Mouse (Mus musculus) ES-CJ7 (cell line): Measurements from ENCODE around the gene Inhbb.

Source experiments
- DNase-seq: peaks from one replicate; pipeline ENCODE4 v3.0.0; 2011; ENCODE audit warnings: low read depth, low spot score

The Inhbb gene

DNA sequence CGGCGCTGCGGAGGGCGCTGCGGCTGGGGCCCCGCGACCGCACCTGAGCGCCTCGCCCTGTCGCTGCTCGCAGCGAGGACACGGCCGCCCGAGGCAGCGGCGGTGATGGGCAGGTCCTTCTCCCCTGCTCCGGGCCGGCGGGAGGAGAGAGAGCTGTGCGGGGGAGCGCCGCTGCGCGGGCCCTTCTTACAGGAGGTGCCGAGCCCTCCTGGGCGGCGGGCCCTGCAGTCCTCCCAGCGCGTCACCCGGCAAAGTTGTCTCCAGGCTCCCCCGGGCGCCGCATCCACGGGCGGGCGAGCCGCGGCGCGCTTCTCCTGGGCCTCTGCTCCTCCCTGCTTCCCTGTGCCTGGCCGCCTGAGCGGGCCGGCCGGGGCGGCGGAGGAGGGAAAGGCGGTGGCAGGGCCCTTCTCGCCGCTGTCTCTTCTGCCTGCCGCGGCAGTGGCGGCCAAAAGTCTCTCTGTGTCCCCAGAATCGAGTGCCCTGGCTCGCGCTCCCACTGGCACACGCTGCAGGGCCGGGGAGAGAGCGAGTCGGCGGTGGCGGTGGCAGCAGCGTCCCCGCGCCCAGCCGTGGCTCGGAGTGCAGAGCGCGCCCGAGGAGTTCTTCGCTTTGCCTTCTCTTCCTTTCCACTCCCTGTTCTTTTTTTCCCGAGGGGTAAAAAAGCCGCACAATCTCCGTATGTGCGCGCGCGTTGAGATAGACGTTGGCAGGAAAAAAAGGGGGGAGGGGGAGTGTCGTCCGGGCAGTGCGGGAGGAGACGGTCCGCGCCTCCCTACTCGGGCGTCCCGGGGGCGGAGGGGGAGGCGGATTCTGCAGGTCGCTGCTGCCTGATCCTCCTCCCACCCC, at the start of gene Inhbb:
Gene Inhbb (minus strand): TSS at position 673 of the 846 bp plus-strand sequence.
- no peak for DNase-seq

DNA sequence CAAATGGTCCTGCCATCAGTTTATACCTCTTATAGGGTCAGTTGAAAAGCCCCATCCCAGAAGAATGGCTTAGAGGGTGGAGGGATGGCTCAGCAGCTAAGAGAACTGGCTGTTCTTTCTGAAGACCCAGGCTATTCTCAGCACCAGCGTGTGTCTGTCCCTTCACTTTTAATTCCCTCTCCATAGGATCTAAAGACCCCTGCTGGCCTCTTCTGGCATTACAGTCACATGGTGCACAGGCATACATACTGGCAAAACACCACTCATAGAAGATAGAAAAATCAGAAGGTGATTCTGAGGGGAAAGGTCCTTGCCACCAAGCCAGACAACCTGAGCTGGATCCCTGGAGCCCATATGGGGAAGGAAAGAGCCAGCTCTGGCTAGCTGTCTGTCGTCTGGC, 41.3 kb upstream of the Inhbb start:
- peak; percentile 83 for DNase-seq

DNA sequence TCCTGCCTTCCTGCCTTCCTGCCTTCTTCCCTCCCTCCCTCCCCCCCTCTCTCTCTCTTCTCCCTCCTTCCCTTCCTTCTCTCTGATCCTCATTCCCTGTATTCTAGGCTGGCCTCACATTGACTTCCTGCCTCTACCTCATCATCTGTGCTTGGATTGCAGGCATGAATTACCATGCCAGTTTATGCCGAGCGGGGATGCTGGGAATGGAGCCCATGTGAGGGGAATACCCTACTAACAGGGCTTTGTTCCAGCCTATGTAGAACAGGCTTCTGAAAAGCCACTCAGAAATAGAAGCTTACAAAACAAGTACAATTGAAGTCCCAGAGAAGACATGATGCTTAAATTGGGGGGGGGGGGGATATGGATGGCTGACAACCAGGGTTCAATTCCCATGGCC, 38.0 kb upstream of the Inhbb start:
- DNase-seq = no peak

DNA sequence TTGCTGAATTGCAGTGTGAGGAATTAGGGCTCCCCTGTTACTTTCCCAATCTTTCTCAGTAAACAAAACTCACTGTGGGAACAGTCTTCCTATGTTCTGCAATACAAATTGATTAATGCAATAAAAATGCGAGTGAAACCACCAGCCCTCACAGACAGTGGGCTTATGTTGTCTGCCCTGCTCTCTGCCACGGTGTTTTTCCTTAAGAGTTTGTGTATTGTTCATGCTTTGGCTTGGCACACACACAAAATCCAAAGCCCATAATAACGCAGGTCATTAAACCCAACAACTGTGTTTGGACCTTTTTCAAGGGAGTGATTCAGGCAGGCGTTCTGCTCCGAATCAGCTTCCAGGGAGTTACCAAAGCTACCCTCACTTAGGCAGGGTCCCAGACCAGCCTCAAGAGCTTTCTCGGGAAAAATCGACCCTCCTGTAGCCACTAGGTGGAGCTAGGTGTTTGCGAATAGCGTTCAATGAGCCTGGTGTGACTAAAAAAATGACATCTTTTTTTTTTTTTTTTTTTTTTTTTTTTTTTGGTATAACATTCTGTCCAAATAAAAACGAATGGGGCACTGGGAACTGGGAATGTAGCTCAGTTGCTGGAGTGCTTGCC, 36.1 kb upstream of the Inhbb start:
- peak; percentile 85 for DNase-seq

DNA sequence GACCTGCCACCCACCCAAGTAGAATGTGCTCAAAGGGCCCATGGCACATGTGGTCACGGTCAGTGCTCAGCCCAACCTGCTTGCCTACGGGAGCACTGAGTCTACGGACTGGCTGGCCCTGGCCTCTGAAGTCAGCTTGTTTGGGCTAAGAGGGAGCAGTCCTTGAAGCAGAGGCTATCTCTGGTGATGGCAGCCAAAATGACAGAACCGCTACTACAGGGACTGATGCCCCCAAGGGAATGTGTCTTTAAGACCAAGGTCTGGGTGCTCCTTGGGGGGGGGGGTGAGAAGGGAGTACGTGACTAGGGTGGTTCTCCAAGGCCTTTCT, 35.4 kb upstream of the Inhbb start:
- DNase-seq = no peak

DNA sequence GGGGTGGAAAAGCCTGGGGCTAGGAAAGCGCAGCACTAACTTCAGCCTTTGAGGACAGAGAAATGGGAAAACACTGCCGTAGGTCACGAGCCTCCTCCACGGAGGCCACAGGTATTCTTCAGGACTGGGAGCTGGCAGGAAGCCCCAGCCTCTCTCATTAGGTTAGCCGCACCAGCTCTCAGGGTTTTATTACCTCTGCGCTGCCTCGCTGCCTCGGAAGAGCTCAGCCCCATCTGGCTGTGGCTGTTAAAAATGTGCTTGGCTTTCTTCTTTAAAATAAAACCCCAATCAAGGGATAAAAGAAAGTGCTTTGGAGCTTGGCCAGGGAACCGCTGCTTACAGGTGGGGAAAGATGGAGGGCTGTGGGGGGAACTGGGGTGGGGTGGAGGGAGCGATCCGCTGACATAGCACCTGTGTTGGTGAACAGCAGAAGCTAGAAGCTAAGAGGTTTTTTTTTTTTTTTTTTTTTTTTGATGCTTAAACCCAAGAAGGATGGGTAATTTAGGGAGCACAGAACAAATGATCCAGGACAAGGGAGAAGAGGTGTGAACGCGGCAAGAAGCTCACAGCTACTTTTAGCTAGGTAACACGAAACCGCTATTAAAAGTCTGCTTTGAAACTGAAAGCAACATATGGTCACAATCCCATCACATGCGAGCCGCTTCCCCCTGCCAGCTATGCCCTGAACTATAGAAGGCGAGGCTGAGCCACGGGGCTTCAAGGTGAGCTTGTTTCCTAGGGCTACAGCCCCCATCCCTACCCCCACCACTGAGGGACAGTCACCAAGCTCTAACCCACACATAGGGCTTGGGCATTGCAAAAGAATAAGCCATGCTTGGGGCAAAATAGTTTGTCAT, 34.9 kb upstream of the Inhbb start:
- no peak for DNase-seq

DNA sequence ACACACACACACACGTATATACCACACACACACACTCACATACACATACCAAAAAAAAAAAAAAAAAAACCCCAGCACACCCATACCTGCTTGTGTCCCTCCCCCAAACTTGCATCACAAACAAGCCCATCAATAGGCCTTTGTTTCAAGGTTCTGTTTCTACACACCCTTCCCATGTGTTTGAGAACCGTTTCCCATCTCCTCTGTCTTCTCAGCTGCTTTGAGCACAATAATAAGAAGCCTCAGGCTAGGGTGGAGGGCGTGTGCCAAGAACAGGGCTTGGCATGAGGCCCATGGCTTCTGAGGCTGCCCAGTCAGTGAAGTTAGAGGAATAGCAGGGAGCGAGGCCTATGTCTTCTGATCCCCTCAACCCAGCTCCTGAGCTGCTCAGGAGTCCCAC, 31.7 kb upstream of the Inhbb start:
- DNase-seq = peak; percentile 92

DNA sequence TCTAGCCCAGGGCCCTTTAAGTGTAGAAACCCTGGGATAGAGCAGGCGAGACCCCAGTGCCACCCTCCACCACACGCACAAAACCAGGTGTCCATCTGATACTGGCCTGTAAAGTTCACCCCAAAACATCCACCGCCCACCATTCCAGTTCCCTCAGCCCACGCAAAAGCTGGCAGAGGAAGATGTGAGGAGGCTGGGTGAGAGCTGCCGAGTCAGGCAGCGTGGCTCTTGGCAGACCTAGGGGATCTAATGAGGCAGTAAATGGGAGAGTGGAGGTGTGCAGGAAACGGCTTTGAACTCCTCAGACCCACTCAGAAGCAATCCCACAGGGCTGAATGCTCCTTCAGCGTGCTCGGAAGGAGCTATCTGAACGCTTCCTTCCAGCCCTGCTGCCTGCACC, 29.4 kb upstream of the Inhbb start:
- DNase-seq = no peak

DNA sequence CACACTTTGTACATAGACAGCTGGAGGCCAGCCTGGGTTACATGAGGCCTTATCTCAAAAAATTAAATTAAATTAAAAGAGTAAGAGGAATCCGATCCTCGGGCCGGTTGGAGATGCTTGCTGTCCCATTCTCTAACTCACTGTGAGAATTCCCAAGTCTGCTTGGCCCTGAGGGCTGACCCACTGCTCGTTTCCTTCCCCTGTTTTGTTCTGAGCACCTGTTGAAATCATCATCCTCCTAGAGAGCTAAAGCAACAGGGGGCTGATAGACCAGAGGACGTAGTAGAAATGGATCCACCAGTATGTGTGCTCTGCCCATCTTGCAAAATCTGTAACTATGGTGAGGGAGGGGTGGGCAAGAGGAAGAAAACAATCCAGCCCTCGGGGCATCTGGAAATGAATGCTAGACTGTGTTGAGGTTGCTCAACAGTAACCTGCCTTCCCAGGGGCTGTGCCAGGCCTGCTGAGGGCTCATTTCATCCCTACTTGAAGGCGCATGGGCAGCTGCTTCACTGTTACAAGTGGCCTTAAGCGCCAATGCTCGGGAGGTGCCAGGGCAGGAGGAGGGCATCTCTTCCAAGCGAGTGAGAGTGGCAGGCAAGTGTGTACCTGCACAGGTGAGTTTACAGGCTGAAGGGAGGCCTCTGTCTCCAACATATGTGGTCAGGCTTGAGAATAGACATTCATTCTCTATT, 28.8 kb upstream of the Inhbb start:
- DNase-seq = no peak

DNA sequence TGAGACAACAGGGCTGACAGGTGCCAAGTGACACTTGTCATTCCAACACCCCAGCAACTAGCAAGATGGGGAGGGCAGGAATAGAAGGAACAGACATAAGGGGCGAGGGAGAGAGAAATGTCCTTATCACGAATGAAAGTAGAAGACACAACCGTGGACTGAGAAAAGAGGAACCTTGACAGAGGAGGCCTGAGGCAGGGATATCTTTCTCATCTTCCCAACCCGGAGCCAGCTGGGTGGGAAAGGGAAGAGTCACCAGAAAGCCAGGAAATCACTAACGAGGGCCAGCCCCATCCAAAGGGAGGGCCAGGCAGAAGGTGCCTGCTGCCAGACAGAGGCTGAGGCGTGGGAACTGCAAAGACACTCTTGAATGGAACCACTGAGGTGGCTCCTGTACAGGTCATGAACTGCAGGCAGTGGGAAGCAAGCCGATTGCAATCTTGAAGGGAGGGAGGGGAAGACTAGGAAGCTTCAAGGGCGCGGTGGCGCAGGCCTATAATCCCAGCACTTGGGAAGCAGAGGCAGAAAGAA, 24.8 kb upstream of the Inhbb start:
- no peak for DNase-seq

DNA sequence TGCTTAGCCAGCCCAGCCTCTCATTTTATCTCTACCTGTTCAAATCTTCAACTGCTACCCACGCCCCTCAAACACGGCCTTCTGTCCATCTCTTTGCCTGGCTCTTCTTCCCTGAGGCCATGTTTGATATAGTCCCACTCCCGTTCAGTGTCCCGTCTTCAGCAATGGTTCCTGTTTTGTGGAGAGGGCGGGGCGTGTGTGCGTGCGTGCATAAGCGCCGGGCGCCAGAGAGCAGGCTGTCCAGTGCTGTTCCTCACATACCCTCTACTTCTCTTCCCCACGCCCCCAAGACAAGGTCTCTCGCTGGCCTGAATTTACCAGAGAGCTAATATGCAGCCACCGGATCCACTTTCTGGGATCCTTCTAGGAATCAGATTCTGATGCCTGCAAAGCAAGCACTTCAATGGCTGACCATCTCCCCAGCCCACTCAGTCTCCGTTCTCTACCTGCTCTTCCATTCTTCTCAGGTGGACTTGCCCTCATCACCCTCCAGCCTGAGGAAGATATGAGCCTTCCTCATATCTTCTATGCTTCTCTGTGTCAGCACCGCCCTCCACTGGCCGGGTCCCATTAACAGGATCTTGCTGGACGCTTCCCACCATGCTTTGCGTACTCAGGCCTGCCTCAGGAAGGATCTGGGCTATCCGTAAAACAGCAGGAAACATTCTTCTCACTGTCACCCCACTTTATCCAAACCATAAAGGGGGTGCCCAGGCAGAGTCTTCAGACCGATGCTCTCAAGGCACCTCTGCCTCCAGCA, 21.7 kb upstream of the Inhbb start:
- peak; percentile 77 for DNase-seq

DNA sequence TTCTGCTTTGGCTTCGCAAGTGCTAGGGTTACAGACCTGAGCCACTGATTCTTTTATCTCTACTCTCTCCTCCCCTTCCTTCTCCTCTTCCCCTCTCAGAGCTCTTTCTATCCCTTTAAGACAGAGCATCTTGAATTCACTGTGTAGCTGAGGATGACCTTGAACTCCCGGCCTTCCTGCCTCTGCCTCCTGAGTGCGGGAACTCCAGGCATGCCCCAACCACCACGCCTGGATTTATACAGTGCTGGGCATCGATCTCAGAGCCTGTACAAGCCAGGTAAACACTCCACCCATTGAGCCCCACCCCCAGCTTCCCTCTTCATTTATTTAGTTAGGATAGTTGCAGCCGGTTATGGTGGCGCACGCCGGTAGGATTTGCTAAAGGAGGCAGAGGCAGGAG, 20.9 kb upstream of the Inhbb start:
- peak; percentile 90 for DNase-seq

DNA sequence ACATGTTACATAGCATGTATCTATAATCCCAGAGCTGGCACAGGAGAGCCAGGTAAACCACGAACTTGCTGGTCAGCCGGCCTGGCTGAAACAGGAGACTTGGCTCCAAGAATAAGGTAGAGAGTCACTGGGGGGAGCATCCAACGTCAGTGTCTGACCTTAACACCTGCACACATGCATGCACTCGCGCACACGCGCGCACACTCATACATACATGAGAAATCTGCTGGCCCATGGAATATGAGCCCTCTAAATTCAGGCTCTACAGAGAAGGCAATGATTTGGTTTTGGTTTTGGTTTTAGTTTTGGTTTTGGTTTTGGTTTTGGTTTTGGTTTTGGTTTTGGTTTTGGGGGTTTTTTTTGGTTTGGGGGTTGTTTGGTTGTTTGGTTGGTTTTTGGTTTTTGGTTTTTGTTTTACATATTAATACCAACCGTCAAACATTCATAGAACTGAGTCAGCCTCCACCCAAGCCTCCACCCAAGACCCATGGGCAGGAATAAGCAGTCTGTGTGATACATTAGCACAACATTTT, 16.1 kb upstream of the Inhbb start:
- DNase-seq = no peak

DNA sequence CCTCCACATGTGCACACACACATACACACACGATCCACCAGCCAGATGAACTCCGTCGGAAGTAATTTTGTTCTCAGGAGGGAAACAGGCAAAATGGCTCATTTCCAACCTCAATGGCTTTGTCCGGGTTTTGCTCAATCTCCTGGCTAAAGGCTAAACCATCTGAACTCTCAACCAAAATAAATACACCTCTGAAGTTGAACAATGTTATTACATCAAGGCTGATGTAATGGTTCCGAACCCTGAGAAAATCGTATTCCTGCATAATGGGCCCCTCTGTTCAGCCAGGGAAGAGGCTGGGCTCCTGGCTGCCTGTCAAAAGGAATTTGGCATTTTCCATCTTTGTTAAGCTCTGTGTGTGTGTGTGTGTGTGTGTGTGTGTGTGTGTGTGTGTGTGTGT, 15.4 kb upstream of the Inhbb start:
- DNase-seq = no peak

DNA sequence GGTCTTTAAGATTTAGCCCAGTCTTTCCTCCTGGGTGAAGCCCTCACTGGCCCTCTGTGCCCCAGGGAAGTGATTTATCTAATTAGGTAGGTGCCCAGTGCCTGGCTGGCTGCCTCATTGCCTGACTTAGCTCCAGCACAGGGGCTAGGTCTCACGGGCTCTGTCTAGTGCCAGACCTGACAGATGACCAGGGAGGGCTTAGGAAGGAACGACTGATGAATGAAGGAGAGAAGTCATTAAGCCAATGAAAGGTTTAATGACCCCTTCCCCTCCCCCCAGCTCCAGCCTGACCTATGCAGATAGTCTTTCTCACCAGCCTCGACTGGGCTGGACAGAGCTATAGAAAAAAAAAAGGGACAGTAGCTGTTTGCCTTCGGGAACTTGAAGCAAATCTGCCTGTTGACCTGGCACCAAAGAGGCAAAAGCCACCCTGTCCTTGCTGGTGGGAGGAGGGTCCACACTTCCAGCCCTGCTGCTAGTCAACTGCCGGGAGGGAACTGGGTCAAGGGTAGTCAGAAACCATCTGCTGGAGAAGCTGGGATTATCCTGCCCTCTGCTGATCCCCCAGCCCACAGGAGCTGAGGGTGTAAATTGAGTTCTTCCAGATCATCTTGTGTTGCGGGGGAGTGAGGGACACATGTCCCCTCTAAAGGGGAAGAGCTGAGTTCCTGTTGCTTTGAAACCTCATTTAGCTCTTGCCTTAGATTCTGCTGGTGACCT, 2.3 kb upstream of the Inhbb start:
- no peak for DNase-seq

DNA sequence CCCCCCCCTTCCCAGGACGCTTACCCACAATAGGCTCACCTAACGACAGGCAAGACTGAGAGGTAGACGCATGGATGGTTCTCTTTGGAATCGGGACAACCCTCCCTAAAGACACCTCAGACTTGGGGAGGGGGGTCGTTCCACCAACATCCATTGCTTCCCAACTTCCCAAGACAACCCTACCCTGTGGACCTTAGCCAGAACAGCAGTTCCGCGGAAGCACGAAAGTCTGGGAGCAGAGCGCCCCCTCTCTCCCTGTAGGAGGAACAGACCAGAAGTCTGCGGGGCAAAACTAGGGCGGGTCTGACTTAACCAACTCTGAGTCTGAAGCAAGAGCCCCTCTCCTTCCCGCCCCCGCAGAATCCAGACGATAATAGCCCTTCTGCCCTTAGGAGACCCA, 1.5 kb upstream of the Inhbb start:
- peak; percentile 96 for DNase-seq

DNA sequence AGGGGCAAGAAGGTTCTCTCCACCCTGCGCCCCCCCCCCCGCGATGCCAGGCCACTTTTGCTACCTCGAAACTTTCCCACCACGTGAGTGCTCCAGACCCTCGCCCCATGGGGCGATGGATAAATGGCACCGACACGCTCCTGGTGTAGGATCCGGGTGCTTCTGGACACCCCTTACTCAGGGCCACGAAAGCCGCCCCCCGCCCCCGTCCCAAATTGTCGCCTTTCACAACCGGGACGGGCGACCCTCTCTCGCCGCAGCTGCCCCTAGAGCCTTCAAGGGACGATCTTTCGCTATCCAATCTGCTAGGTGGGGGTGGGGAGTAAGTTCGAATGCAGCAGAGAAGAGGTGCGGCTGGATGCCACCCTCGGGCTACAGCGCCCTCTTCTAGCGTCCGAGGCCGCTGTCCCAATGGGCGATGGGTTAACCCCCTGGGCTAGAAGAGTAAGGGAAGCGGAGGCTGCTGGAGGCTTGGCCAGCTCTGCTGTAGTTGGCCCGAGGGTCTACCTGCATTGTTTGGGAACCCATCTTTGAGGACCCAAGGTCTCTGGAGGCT, 490 bp upstream of the Inhbb start:
- DNase-seq = no peak

DNA sequence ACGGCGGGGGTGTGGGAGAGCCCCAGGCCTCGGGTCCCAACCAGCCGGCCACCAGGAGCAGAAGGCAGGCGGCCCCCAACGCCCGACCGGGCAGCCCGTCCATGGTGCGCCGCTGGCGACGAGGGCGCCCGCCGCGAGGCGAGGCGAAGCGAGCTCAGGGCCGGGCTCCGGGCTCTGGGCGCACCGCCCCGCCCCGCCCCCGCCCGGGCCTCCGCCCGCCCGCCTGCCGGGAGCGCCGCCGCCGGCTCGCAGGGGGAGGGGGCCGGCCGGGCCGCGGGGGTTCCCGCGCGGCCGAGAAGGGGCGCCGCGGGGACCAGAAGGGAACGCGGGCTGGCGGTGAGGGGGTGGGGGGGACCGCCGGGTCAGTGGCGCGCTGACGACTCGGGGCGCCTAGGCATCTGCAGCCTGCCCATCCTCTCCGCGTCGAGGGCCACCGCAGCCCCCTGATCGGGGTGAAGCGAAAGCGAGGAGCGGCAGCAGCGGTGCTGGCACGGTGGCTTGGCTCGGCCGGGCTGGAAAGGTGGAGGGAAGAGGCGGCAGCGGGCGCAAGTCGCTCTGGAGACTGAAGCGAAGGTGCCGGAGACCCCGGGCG, 968 bp downstream of the Inhbb start:
- DNase-seq = no peak
